Mouse (Mus musculus): Measurements from ENCODE around the gene Iqgap2. TPM values are rescaled to one million over a fixed set of nuclear protein-coding genes. Genes with fewer than 3 reads are reported as not detected.

The Iqgap2 gene
- polyA plus RNA-seq, 1 experiment = 2.4 TPM

GRCm38 (mm10) chr13:95818941-95819340 is 72.8 kb downstream of the Iqgap2 start:
- WGBS = 81% methylated on average over 4 of the region's 4 CpGs
- Histone ChIP-seq H3K4me3 (replicated peaks; ENCODE audit: extremely low read depth, low read depth, low read length) (no peak overlapping the region), H3K4me1 (ENCODE audit: control insufficient read depth, insufficient read depth, low read length) (no peaks in the 10 kb centered on the region)
- TF ChIP-seq POLR2A (IDR thresholded peaks at IDR 0.05; ENCODE audit: borderline replicate concordance, extremely low read depth, low read depth, low read length) = no peak
- TF ChIP-seq CTCF (IDR thresholded peaks at IDR 0.05; ENCODE audit: insufficient read depth, low read length) = no peak
- no peak for DNase-seq

GRCm38 (mm10) chr13:95813643-95814042 is 78.1 kb downstream of the Iqgap2 start:
- 78% methylated on average over 3 of the region's 3 CpGs for WGBS
- TF ChIP-seq CTCF (IDR thresholded peaks at IDR 0.05; ENCODE audit: insufficient read depth, low read length) (no peak), POLR2A (IDR thresholded peaks at IDR 0.05; ENCODE audit: borderline replicate concordance, extremely low read depth, low read depth, low read length) (no peak)
- Histone ChIP-seq H3K4me1 (ENCODE audit: control insufficient read depth, insufficient read depth, low read length) (no peaks in the 10 kb centered on the region), H3K4me3 (replicated peaks; ENCODE audit: extremely low read depth, low read depth, low read length) (no peak overlapping the region)
- DNase-seq = no peak

GRCm38 (mm10) chr13:95810796-95811195 is 80.9 kb downstream of the Iqgap2 start:
- TF ChIP-seq POLR2A (IDR thresholded peaks at IDR 0.05; ENCODE audit: borderline replicate concordance, extremely low read depth, low read depth, low read length) (no peak), CTCF (IDR thresholded peaks at IDR 0.05; ENCODE audit: insufficient read depth, low read length) (no peak)
- 70% methylated on average over 2 of the region's 2 CpGs for WGBS
- DNase-seq = no peak
- H3K4me1 ChIP-seq (ENCODE audit: control insufficient read depth, insufficient read depth, low read length) = no peaks in the 10 kb centered on the region
- H3K4me3 ChIP-seq (replicated peaks; ENCODE audit: extremely low read depth, low read depth, low read length) = no peak overlapping the region

- H3K4me3 ChIP-seq (replicated peaks; ENCODE audit: extremely low read depth, low read depth, low read length) = no peak overlapping the region
- TF ChIP-seq POLR2A (IDR thresholded peaks at IDR 0.05; ENCODE audit: borderline replicate concordance, extremely low read depth, low read depth, low read length) (no peak), CTCF (IDR thresholded peaks at IDR 0.05; ENCODE audit: insufficient read depth, low read length) (no peak)
- no peak for DNase-seq
- 51% methylated on average over 5 of the region's 5 CpGs for WGBS
- H3K4me1 ChIP-seq (ENCODE audit: control insufficient read depth, insufficient read depth, low read length) = no peaks in the 10 kb centered on the region
Measured at GRCm38 (mm10) chr13:95807106-95807750, 84.5 kb downstream of the Iqgap2 start.

GRCm38 (mm10) chr13:95805469-95806166 is 86.1 kb downstream of the Iqgap2 start:
- whole genome bisulfite sequencing = 51% methylated on average over 13 of the region's 13 CpGs
- DNase-seq = no peak

GRCm38 (mm10) chr13:95804113-95804512 is 87.6 kb downstream of the Iqgap2 start:
- H3K4me1 ChIP-seq (ENCODE audit: control insufficient read depth, insufficient read depth, low read length) = no peaks in the 10 kb centered on the region
- no peak overlapping the region for H3K4me3 ChIP-seq (replicated peaks; ENCODE audit: extremely low read depth, low read depth, low read length)
- no peak for DNase-seq
- TF ChIP-seq CTCF (IDR thresholded peaks at IDR 0.05; ENCODE audit: insufficient read depth, low read length) (no peak), POLR2A (IDR thresholded peaks at IDR 0.05; ENCODE audit: borderline replicate concordance, extremely low read depth, low read depth, low read length) (no peak)
- WGBS = 83% methylated on average over 6 of the region's 6 CpGs

More at GRCm38 (mm10) chr13:95805469-95806166, 86.1 kb downstream of the Iqgap2 start:
- Histone ChIP-seq H3K4me3 (replicated peaks; ENCODE audit: extremely low read depth, low read depth, low read length) (no peak overlapping the region), H3K4me1 (ENCODE audit: control insufficient read depth, insufficient read depth, low read length) (no peaks in the 10 kb centered on the region)
- TF ChIP-seq POLR2A (IDR thresholded peaks at IDR 0.05; ENCODE audit: borderline replicate concordance, extremely low read depth, low read depth, low read length) (no peak), CTCF (IDR thresholded peaks at IDR 0.05; ENCODE audit: insufficient read depth, low read length) (no peak)

- Histone ChIP-seq H3K4me3 (replicated peaks; ENCODE audit: extremely low read depth, low read depth, low read length) (no peak overlapping the region), H3K4me1 (ENCODE audit: control insufficient read depth, insufficient read depth, low read length) (no peaks in the 10 kb centered on the region)
- WGBS = 78% methylated on average over 9 of the region's 9 CpGs
- TF ChIP-seq CTCF (IDR thresholded peaks at IDR 0.05; ENCODE audit: insufficient read depth, low read length) (no peak), POLR2A (IDR thresholded peaks at IDR 0.05; ENCODE audit: borderline replicate concordance, extremely low read depth, low read depth, low read length) (no peak)
- no peak for DNase-seq
Measured at GRCm38 (mm10) chr13:95800925-95801324, 90.8 kb downstream of the Iqgap2 start.

GRCm38 (mm10) chr13:95799322-95799721 is 92.4 kb downstream of the Iqgap2 start:
- Histone ChIP-seq H3K4me1 (ENCODE audit: control insufficient read depth, insufficient read depth, low read length) (no peaks in the 10 kb centered on the region), H3K4me3 (replicated peaks; ENCODE audit: extremely low read depth, low read depth, low read length) (no peak overlapping the region)
- no peak for DNase-seq
- TF ChIP-seq CTCF (IDR thresholded peaks at IDR 0.05; ENCODE audit: insufficient read depth, low read length) = no peak
- TF ChIP-seq POLR2A (IDR thresholded peaks at IDR 0.05; ENCODE audit: borderline replicate concordance, extremely low read depth, low read depth, low read length) = no peak
- 75% methylated on average over 4 of the region's 4 CpGs for WGBS

GRCm38 (mm10) chr13:95798721-95799120 is 93.0 kb downstream of the Iqgap2 start:
- TF ChIP-seq POLR2A (IDR thresholded peaks at IDR 0.05; ENCODE audit: borderline replicate concordance, extremely low read depth, low read depth, low read length) = no peak
- DNase-seq = no peak
- WGBS = 56% methylated on average over 6 of the region's 6 CpGs
- Histone ChIP-seq H3K4me1 (ENCODE audit: control insufficient read depth, insufficient read depth, low read length) (no peaks in the 10 kb centered on the region), H3K4me3 (replicated peaks; ENCODE audit: extremely low read depth, low read depth, low read length) (no peak overlapping the region)

GRCm38 (mm10) chr13:95797530-95797929 is 94.2 kb downstream of the Iqgap2 start:
- DNase-seq = no peak
- TF ChIP-seq CTCF (IDR thresholded peaks at IDR 0.05; ENCODE audit: insufficient read depth, low read length) (no peak), POLR2A (IDR thresholded peaks at IDR 0.05; ENCODE audit: borderline replicate concordance, extremely low read depth, low read depth, low read length) (no peak)
- WGBS = 85% methylated on average over 2 of the region's 2 CpGs
- H3K4me1 ChIP-seq (ENCODE audit: control insufficient read depth, insufficient read depth, low read length) = no peaks in the 10 kb centered on the region
- no peak overlapping the region for H3K4me3 ChIP-seq (replicated peaks; ENCODE audit: extremely low read depth, low read depth, low read length)
